Mouse (Mus musculus): ENCODE measurements around the gene Plin1.

- TF ChIP-seq CTCF (IDR thresholded peaks at IDR 0.05; ENCODE audit: low read depth) (no peak), EP300 (IDR thresholded peaks at IDR 0.05; ENCODE audit: low read depth) (no peak)
Measured at GRCm38 (mm10) chr7:79782516-79782855, 49.8 kb upstream of the Plin1 start.
